Mouse (Mus musculus) G1E (cell line): ENCODE measurements around the gene Rgs6.

Experiments
- CTCF ChIP-seq: IDR thresholded peaks from 2 replicates; pipeline ENCODE4 v1.5.1; 2012; ENCODE audit warnings: low read depth, low read length, inconsistent platforms, mixed read lengths
- GATA1 ChIP-seq: IDR thresholded peaks from 2 replicates; pipeline ENCODE4 v1.6.1; 2012; ENCODE audit warnings: borderline replicate concordance, low read length, inconsistent platforms, mixed read lengths
- POLR2AphosphoS5 ChIP-seq: IDR thresholded peaks from 2 replicates; pipeline ENCODE4 v1.6.1; 2012; ENCODE audit warnings: low read depth, low read length, inconsistent platforms; ENCODE audit not compliant: insufficient replicate concordance
- TAL1 ChIP-seq: conservative IDR thresholded peaks from 2 replicates; pipeline ENCODE4 v1.6.1; 2012; ENCODE audit warnings: low read depth, low read length, inconsistent platforms, mixed read lengths

DNA sequence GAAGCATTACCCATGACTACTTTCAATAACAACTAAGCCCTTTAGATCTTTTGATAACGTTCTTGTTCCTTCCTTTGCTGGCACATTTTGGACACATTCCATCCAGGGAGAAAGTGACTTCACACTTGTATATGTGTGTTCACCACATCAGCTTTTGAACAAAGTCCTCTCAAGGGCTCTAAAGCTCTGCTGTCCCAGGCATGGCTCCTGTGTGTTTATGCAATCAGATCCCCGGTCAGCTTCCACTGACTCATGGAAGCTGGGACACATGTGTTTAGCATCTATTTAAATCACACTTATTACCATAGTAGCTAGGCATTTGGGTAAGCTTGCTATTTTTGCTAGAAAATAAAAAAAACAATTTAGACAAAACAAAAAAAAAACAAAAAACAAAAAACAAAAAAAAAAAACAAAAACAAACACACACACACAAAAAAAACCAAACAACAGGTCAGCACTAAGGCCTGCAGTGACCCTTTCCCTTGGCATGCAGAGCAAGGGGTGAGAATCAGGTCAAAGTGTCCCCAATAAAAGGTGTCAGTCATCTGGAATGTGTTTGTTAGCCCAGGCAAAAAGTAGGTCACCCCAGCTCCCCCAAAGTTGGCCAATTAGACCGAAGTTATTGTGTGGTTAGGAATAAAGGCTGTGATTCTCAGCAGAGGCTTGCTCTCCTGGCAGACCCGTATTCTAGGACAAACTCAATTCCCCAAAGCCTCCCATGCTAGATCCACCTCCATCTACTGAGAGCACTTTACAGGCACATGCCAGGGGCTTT, 267.4 kb downstream of the Rgs6 start:
- TF ChIP-seq CTCF (no peak), GATA1 (no peak), TAL1 (no peak), POLR2AphosphoS5 (no peak)
